Mouse (Mus musculus): ENCODE results near the gene Tjp3.
"Not testable (repeated sequence)": the region's sequence is repeated elsewhere in the genome, so short reads cannot be mapped to it uniquely, and the experiment has no call there.

Gene Tjp3

GRCm38 (mm10) chr10:81233226-81233585 is 58.2 kb downstream of the Tjp3 start:
- DNase-seq (ENCODE audit: low spot score in 2 of 2): no peak

DNA sequence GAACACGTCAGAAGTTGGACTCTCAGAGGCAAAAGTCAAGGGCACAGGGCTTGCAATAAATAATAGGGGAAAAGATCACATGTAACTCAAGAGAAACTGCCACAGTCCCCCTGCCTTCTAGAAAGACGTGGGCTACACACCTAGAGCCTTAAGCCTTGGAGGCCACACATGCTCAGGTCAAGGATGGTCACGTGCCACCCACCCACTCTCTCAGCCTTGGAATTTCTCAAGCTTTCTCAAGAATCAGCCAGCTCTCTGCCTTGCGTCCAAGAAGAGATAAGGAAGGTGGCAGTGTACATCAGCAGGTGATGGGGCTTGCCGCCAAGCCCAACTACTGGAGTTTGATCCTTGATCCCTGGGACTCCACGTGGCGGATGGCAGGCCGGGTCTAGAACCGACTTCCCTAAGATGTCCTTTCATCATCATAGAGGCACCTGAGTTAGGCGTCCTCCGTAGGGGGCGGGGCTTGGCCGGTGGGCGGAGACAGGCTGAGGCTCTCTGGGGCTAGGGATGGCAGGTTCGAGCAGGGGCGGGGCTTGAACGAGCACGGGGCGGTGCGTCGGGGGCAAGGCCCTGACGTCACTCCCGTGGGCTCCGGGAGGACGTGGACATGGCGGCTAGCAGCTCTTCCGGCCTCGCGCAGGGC is 58.7 kb downstream of the Tjp3 start, which contains the start of gene Zfr2:
Zfr2 (plus strand) TSS at position 576 of the 646 bp plus-strand sequence.
- peak; percentile 88 to 92 for DNase-seq (ENCODE audit: low spot score in 2 of 2)

DNA sequence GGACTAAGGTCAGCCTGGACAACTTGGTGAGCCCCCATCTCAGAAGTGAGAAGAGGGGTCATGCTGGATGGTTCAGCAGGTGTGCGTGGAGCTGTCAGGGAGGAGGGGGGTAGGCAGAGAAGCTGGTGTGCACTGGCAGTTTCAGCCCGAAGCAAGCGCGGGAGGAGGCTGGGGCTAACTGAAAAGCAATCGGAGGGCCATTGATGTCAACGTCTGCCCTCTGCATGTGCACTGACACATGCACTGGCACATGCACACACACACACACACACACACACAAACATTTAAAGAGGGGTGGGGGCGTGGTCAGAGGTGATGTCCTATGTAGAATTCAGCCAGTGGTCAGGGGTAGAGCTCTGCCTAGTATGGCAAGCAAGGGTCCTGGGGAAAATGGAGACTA is 59.9 kb downstream of the Tjp3 start:
- no peak for DNase-seq (ENCODE audit: low spot score in 2 of 2)

- DNase-seq (ENCODE audit: low spot score in 2 of 2): peak in 1 of 2 experiments; percentile 41
Measured at GRCm38 (mm10) chr10:81230438-81231332, 60.7 kb downstream of the Tjp3 start, which contains the start of gene Atcay. Gene Atcay, minus strand, starts transcription at chr10:81230833.

DNA sequence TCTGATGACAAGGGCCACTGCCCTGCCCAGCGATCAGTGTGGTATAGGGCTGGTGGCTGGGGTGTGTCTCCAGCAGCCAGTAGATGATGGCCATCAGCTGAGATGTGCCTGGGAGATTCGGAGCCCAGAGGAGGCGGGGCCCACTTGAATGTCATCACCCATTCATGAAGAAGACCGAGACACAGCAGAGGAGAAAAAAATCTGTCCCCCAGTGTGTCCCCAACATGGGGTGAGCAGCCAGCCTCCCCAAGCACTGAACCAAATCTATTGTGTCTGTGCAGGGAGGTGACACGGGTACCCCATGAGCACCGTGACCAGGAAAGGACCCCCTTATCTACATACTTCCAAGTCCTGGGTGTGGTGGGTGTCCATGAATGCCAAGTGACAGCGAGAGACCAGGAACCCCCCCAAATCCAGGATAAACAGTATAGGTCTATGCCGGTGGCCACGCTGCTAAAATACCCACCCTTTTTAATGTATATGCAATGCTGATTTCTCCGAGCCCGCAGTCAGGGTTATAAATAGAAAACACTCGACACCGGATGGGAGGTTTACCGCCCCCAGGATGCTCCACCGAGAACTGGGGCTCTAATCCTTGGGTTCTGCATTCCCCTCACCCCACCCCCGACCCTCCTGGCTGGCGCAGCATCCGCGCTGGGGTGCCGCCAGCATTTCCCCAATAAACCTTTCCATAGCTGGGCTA is 61.5 kb downstream of the Tjp3 start:
- DNase-seq (ENCODE audit: low spot score in 2 of 2): no peak

GRCm38 (mm10) chr10:81223731-81224130 is 67.7 kb downstream of the Tjp3 start:
- not testable (repeated sequence) for DNase-seq (ENCODE audit: low spot score in 2 of 2)
